Mouse (Mus musculus) gastrocnemius, postnatal 4 days (tissue): ENCODE measurements around the gene Kntc1. TPM values are rescaled to one million over a fixed set of nuclear protein-coding genes. Genes with fewer than 3 reads are reported as not detected.
"Not testable (repeated sequence)": the region's sequence is repeated elsewhere in the genome, so short reads cannot be mapped to it uniquely, and the experiment has no call there.

Experiments used
- DNase-seq, 2 experiments: peaks; one replicate each; pipeline ENCODE4 v3.0.0; 2021 to 2022; ENCODE audit warnings: low spot score in 2 of 2, mixed read lengths in 2 of 2
- long read RNA-seq, 2 experiments: library from polyadenylated mRNA; stranded (forward); transcript quantifications; one replicate each; pipeline ENCODE4 v2.0.0; 2021
- total RNA-seq, 2 experiments: library from RNA; stranded (reverse); gene quantifications; 2 replicates each; pipeline ENCODE4 v1.2.3; 2021

Gene Kntc1
- 10 to 100 TPM; 14.3 to 15.1 TPM for total RNA-seq
- long read RNA-seq, experiment 1, full-length matches to known transcripts = 1 of 3 reads
- long read RNA-seq, experiment 1, partial matches to known transcripts = 1 of 3 reads
- long read RNA-seq, experiment 1, other reads (novel, unspliced or antisense) = 1 of 3 reads
- long read RNA-seq, experiment 2, full-length matches to known transcripts = 5 of 9 reads
- long read RNA-seq, experiment 2, partial matches to known transcripts = 0 of 9 reads
- long read RNA-seq, experiment 2, other reads (novel, unspliced or antisense) = 4 of 9 reads

- DNase-seq = peak; percentile 91 to 98
Observed at GRCm38 (mm10) chr5:123749065-123750064, at the start of gene Kntc1, which contains the start of gene Rsrc2. Gene Kntc1 (plus strand): TSS chr5:123749716. Gene Rsrc2 (minus strand): TSS chr5:123749414.

- peak; percentile 60 to 75 for DNase-seq
Observed at GRCm38 (mm10) chr5:123700625-123701024, 48.9 kb upstream of the Kntc1 start.

GRCm38 (mm10) chr5:123708598-123708997, 40.9 kb upstream of the Kntc1 start:
- DNase-seq = no peak

- no peak for DNase-seq
Observed at GRCm38 (mm10) chr5:123709571-123709970, 39.9 kb upstream of the Kntc1 start.

- no peak for DNase-seq
Observed at GRCm38 (mm10) chr5:123713782-123714181, 35.7 kb upstream of the Kntc1 start.

DNA sequence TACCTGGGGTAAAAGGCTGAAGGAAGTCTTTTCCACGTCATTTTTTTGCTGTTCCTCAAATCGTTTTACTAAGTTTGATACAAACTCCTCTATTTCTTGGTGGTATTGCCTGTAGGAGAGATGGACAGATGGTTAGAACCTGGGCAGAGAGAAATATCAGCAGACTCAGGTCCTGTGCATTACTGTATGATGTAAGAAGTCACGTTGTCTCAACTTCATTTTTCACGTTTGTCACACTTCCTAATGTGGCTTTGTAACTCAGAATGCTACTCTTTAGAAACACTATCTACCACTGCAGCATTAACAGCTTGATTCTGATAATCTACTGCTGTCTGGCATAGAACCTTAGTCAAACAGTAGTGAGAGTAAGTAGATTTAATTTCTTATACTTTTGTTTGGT, 34.9 kb upstream of the Kntc1 start:
- no peak for DNase-seq

DNA sequence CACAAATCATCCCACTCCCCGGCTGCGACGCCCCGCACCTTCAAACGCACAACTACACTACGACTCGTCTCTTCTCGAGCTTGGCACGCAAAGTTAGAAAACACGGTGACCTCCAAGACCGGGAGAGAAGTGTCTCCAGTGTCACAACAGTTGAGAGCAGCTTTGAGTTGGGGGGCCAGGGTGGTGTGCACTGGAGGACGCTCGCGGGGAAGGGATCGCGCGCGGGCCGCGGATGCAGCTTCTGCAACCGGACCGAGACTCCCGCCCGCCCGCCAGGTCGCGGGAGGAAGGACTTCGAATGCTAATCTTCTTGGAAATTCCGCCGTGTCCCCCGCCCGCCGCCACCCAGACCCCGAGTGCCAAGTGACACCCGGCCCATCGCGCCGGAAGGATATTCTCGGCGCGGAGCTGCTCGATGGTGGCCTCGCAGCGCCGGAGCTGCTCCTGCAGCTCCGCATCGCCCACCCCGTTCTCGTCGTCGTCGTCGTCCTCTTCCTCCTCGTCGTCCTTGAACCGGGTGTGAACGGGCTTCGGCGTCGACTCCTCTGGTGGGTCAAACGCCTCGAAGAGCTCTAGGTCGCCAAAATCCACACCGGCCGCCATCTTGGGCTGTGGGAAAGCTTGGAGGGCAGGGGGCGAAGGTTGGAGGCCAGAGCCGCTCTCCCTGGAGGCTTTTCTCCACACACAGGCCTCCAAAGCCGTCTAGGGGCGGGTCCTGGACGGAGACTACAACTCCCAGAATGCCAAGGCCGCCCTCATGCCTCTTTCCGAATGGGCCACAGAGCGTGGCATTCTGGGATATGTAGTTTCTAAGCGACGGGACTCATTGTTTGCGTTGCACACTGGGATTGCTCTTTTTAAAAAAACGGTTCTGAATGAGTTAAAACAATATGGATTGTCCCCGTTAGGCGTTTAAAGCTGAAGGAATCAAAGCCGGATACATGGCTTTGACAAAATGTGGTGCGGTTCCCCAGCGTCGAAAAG, 28.9 kb upstream of the Kntc1 start, which contains the start of gene Zcchc8:
Gene Zcchc8, minus strand, starts transcription at position 773 of the 984 bp plus-strand sequence.
- DNase-seq = peak; percentile 83 to 95

DNA sequence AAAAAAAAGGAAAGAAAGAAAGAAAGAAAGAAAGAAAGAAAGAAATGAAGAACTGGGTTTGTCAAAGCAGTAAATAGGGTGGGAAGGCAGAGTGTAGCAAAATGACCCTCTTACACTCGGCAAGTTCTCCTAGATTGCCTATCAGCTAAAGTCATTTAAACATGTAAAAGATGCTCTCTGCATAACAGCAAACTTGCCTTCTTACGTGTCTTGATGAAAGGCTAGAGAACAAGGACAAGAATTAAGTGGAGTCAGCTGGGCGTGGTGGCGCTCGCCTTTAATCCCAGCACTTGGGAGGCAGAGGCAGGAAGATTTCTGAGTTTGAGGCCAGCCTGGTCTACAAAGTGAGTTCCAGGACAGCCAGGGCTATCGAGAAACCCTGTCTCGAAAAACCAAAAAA, 25.7 kb upstream of the Kntc1 start:
- DNase-seq = not testable (repeated sequence)

DNA sequence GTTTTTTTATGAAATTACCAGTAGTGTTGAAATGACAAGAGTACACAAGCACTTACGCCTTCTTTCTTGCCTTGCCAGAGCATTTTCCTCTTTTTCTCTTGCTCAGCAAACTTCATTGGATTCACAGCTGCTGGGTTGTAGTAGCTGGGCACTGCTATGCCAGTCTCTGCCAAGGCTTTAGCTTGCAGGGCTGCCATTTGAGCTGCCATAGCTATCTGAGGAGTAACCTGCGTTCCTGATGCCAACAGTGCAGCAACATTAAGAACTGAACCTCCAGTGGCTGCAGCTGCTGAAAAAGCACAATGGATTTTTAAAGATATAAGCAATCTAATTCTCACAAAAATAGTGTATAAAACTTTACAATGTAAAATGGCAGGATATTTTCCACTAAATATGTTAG, 18.5 kb upstream of the Kntc1 start:
- DNase-seq = no peak

DNA sequence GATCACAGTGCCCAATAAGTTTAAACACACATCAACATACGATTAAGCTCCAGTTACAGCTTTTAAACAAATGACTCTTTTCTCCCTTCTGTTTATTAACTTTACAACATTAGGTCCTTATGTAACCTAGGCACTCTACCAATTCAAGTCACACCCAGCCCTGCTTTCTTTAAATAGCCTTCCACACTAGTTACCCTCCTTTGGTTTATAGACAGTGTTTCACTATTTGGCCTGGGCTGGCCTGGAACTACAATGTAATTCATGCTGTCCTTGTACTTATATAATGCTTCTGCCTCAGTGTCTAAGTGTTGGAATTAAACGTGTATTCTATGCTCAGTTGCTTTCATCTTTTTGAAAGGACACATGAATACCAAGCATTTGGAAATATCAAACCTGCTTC, 5.2 kb upstream of the Kntc1 start:
- no peak for DNase-seq

DNA sequence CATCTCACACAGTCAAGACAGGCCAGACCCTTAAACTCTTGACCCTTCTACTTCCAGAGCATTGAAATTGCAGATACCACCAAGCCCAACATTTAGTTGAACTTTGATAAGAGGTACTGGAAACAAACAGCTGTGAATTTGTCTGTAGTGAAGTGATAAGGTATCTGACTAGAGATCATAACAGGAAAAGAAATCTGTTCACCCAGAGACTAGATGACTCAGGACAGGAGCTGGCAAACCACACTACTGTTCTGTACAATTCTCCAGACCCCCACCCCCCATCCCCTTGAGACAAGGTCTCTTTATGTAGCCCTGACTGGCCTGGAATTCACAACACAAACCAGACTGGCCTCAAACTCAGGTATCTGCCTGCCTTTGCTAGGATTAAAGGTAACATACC, 3.3 kb upstream of the Kntc1 start:
- DNase-seq = no peak

DNA sequence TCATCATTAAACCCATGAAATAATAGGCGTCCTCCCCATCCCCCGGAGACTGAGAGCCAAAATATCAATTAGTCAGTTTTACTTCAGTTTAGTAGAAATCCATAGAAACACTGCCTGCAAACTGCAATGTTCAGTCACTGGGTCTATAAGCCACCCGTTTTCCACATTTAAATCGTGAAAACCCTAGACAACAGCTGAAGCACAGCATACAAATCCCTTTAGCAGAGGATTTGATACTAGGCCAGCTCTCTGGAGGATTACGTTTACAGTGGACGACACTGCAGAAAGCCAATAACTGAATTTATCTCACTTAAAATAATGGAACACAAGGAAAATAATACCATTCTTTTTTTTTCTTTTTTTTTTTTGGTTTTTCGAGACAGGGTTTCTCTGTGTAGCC, 1.9 kb upstream of the Kntc1 start:
- no peak for DNase-seq

GRCm38 (mm10) chr5:123748339-123749064, 1.0 kb upstream of the Kntc1 start:
- DNase-seq = no peak

DNA sequence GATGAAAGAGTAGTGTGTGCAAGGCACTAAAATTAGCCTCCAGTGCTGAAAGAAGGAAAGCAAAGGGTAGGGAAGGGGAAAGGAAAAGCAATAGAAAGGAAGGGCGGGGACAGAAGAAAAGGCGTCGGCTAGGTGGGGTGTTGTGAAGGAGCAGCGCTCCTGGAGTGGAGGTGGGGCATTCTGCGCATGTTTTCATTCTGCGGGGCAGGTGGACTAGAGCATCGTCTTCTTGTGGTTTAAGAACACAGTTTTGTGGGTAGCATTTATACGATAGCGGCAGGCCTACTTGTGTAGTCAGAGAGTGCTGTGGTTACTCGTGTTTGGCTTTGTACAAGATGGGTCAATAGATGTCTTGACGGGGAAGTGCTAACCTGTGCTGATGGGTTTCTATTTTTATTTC, 16.0 kb downstream of the Kntc1 start:
- DNase-seq = no peak

- DNase-seq = not testable (repeated sequence)
Observed at GRCm38 (mm10) chr5:123766455-123766854, 16.9 kb downstream of the Kntc1 start.

- DNase-seq = no peak
Observed at GRCm38 (mm10) chr5:123773441-123773840, 23.9 kb downstream of the Kntc1 start.

GRCm38 (mm10) chr5:123780716-123781115, 31.2 kb downstream of the Kntc1 start:
- no peak for DNase-seq

DNA sequence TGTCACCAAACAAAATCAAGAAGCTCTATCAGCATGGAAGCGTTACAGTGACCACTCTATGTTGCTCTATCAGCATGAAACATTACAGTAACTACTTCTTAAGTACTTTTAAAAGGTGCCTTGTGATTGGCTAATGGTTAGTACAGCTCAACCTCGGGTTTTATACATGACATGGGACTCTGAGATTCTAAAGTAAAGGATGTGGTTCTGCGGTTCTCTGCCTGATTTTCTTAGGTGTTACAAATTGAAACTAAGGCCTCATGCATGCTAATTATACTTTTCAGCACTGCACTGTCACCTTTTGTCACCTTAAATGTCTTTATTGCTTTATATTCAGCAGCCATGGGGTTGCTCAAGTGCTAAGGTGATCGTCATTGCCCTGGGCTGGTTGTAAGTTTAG, 32.3 kb downstream of the Kntc1 start:
- DNase-seq = no peak

- no peak for DNase-seq
Observed at GRCm38 (mm10) chr5:123788976-123789375, 39.5 kb downstream of the Kntc1 start.

GRCm38 (mm10) chr5:123793081-123793480, 43.6 kb downstream of the Kntc1 start:
- no peak for DNase-seq
